Mouse (Mus musculus) gonadal fat pad, adult 2 months (tissue): Measurements from ENCODE around the gene Pkn3. TPM values are rescaled to one million over a fixed set of nuclear protein-coding genes. Genes with fewer than 3 reads are reported as not detected.
A peak's percentile ranks its signal among the peaks of the same experiment; 100 is the strongest.

Source experiments
- DNase-seq: peaks from one replicate; pipeline ENCODE4 v3.0.0-alpha.2; 2012; ENCODE audit warnings: low read depth
- polyA plus RNA-seq: library from polyadenylated mRNA; depleted of rRNA; stranded (reverse); fragments of >200 nt; gene quantifications from 2 replicates; pipeline ENCODE4 v1.2.3, GENCODE M21; 2012

The Pkn3 gene
- polyA plus RNA-seq, 1 experiment = 12.3 TPM

GRCm38 (mm10) chr2:30063235-30063634 lies 14.2 kb upstream of the Pkn3 start:
- DNase-seq = no peak

GRCm38 (mm10) chr2:30063791-30064190 lies 13.7 kb upstream of the Pkn3 start:
- DNase-seq = no peak

DNA sequence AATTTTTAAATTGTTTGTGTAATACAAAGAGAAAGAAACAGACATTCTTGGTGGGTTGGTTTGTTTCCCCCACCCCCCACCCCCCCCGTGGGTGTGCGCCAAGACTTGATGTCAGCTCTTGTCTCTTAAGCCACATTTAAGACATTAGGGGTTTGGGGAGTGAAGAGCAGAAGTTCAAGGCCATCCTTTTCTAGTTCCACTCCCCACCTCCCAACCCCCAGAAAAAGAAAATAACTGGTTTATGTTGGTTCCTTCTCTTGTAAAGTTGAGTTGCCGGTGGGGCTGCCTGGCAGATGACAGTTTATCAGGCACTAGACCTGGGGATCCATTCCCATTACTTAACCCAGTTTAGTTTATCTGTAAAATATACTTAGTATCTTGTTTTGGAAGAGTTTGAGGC lies 13.2 kb upstream of the Pkn3 start:
- DNase-seq = no peak

DNA sequence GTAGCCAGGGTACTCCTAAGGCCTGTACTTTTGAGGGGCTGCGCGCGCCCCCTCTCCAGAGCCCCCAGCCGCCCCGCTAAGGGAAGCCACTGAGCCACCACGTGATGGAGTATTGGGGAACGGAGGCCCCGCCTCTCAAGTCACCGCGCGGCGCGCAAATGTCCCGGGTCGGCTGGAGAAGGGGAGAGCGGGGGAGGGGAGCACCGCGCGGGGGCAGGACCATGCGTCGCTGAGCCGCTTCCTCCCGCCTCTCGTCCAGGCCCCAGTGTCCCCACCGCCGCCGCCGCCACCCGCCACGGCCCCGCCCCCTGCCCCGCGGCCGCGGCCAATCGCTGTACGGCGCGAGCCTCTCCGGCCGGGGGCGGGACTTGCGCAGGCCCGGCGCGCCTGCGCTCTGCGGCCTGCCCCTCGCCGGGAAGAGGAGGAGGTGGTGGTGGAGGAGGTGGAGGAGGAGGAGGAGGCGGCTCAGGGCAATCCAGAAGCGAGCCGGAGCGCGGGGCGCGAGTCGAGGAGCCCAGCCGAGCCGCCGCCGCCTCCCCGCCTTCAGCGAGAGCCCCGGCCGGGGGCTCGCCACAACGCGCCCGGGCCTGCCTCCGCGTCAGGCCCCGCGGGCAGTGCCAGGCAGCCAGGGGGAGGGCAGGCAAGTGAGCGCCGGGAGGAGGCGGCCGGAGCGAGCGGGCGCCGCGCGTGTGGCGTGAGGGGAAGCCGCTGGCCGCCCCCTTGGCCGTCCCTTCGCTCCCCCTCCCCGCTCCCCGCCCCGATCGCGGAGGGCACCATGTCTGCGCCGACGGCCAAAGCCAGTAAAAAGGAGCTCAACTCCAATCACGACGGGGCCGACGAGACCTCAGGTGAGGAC lies 11.2 kb upstream of the Pkn3 start:
- no peak for DNase-seq

DNA sequence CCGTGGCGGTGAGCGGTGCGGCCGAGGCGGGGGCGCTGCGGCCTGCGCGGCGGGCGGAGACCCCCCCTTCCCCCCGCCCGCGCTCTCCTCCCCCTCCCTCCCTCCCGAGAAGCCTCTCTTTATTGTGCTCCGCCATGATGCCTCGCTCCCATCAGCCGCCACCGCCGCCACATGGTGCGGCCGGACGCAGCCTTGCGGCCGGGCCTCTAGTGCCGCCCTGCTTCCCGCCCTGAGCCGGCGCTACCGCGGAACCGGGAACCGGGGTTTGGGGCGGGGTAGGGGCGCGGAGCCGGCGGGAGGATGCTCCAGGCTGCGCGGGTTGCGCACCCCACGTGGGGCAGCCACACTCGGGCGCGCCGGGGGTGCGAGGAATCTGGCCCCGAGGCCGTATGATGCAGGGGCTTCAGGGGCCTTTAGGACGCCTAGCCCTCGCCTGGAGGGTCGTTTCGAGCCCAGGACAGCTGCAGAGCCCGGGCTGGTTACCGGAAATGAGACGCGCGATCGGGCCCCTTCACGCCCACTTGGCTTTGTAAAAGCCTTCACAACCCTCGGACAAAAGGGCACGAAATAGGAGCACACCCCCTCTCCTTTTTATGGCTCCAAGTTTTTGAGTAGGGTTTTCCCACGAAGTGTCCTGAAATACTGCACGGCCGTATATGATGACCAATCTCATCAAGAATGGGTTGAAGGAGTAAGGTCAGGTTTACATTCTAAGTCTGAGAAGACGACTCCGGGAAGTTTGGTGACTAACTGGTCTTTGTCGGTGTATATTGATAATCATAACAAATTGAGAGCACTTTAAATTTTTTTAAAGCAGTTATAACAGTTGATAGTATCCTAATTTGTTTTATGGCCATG lies 10.2 kb upstream of the Pkn3 start:
- no peak for DNase-seq

GRCm38 (mm10) chr2:30067962-30068361 lies 9.5 kb upstream of the Pkn3 start:
- no peak for DNase-seq

GRCm38 (mm10) chr2:30072875-30073274 lies 4.6 kb upstream of the Pkn3 start:
- DNase-seq = no peak

GRCm38 (mm10) chr2:30073285-30073684 lies 4.2 kb upstream of the Pkn3 start:
- DNase-seq = no peak

GRCm38 (mm10) chr2:30075625-30076024 lies 1.9 kb upstream of the Pkn3 start:
- no peak for DNase-seq

DNA sequence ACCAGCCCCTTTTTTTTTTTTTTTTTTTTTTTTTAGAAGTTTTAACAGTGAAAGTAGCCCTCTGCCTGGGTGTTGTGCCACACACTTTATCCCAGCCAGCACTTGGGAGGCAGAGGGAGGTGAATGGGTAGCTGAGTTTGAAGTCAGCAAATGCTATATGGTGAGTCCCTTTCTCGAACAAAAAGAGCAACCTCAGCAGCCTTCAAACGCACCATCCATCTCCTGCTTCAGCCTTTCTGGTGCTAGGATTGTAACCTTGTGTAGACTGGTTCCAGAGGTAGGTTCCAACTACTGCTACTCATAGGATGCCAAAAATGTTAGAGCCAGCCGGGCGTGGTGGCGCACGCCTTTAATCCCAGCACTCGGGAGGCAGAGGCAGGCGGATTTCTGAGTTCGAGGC lies 1.0 kb upstream of the Pkn3 start:
- DNase-seq = no peak

DNA sequence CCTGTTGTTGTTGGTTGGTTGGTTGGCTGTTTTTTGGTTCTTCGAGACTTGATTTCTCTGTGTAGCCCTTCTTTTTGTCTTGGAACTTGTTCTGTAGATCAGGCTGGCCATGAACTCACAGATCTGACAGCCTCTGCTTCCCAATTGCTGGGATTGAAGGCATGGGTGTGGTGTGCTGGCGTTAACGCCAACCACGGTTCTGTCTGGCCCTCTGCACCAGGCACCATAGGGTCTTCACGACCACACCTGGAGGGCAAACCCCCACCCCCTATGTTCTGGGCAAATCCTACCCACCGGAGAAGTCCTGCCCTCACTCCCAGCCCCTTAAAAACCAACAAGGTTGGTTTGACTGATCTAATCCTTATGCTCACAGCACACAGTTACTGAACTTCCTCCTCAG lies 525 bp upstream of the Pkn3 start:
- DNase-seq = no peak

DNA sequence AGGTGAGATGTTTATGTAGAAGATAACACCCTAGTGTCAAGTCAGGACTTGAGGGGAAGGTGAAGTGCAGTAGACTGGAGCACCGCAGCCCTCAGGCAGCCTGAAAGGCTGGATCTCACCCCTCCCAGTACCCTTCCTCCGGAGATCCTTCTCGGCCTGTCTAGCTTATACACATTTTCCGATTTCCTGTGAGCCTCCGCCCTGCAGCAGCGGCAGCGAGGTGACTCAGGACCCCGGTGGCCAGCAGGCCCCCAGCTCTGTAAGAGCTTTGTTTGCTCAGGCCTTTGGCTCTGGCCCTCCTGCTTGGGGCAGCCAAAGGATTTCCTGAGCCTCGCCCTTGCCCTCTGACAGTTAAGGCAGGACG lies 847 bp downstream of the Pkn3 start:
- no peak for DNase-seq

DNA sequence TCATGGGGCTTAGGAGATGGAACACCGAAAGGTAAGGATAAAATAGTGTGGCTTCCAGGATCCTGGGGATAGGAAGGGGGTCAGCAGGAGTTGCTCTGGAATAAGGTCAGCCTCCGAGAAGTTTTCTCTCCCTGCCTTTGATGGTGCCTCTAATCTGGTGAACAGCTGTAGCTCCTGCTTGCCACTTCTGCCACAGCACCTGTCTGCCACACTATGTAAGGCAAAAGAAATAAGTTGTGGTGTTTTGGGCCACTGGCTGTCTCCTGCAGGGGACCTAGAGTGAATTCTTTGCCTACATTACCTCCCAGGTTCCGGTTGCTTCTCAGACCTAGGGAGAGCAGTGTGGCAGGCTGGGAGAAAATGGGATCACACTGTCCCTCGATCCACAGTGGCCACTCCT lies 1.3 kb downstream of the Pkn3 start:
- no peak for DNase-seq

GRCm38 (mm10) chr2:30080181-30080800 lies 2.8 kb downstream of the Pkn3 start:
- DNase-seq = no peak

DNA sequence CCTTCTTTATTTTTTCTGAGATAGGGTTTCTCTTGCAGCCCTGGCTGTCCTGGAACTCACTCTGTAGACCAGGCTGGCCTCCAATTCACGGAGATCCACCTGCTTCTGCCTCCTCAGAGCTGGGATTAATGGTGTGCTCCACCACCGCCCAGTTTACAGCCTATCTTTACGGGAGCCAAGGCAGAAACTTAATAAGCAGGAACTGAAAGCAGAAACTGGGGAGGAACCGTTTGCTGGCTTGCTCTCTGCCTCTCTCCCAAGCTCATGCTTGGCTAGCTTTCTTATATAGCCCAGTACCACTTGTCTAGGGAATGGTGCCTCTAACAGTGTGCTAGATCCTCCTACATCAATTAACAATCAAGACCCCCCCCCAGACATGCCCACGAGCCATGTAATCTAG lies 6.6 kb downstream of the Pkn3 start:
- DNase-seq = no peak

- DNase-seq = no peak
These were observed 7.1 kb downstream of the Pkn3 start for GRCm38 (mm10) chr2:30084632-30085031.

DNA sequence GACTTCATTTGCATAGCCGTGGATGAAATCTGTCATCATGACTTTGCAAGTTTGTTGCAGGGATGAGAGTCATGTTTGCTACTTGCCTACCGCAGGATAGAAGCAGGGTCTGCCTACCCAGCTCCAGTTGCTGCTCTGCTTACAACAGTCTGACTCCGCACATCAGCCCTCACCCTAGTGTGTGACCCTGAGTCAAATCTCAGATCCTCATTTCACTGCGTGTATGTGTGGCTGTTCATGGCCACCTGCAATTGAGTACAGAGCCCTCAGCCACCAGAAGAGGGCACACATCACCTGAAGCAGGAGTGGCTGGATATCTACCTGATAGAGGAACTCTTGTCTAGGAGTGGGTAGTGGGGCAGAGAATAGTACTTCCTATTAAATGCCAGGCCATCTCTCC lies 9.8 kb downstream of the Pkn3 start:
- DNase-seq = no peak

- no peak for DNase-seq
These were observed 14.0 kb downstream of the Pkn3 start for GRCm38 (mm10) chr2:30091521-30091920.

DNA sequence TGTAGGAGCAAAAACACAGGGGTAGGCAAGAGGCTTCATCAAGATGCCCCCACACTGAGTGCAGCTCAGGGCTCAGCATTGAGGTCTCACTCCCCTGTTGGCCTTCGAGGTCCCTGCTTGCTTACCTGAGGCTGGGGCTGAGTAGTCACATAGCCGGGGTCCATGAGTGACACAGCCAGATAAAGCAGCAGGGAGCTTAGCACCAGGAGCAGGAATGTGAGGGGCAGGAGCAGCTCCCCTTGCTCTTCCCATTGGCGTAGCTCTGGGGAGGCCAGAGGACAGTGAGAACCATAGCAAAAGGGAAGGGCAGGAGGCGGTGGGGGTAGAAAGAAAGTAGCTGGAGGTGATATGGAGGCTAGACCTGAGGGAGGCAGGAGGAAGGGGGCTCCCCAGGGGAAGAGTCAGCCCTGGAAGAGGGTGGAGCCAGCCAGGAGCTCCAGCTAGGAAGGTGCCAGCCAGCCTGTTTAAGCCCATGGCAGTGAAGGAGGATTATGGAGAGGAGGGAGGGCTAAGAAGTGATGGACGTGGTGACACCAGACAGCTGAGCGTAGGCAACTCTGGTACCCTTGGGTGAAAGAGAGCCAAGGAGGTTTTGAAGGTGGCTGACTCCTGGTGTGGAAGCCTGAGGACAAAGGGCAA lies 14.9 kb downstream of the Pkn3 start:
- no peak for DNase-seq

- peak; percentile 46 for DNase-seq
These were observed 16.2 kb downstream of the Pkn3 start, which contains the start of gene Zdhhc12 for GRCm38 (mm10) chr2:30093471-30094207. Zdhhc12 (minus strand) TSS chr2:30093648.

DNA sequence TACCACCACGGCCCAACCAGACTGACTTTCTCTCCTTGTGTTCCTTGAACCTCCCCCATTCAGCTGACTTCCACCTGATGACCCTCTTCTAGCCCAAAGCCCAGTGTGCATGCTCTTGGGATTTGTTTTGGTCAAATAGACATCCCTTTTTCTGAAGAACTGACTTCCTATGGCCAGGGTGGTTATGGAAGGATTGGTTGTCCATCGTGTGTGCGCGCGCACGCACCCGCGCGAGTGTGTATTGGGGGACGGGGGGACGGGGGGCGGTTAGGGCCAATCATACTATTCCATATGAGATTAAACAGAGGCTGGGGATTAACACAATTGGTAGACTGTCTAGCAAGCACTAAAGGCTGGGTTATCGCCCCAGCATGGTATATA lies 16.7 kb downstream of the Pkn3 start:
- no peak for DNase-seq
